Mouse (Mus musculus): ENCODE results near the gene Fam110a.

The Fam110a gene

GRCm38 (mm10) chr2:151979470-151980354, at the start of gene Fam110a:
TSS of gene Fam110a (minus strand) at chr2:151980219.
- DNase-seq (ENCODE audit: low read depth) = peak; percentile 83

GRCm38 (mm10) chr2:152029252-152030082, 49.4 kb upstream of the Fam110a start:
- peak; percentile 90 for DNase-seq (ENCODE audit: low read depth)

GRCm38 (mm10) chr2:152024883-152025422, 44.9 kb upstream of the Fam110a start:
- no peak for DNase-seq (ENCODE audit: low read depth)

- peak; percentile 31 for DNase-seq (ENCODE audit: low read depth)
These were observed 42.0 kb upstream of the Fam110a start for GRCm38 (mm10) chr2:152022022-152022421.

GRCm38 (mm10) chr2:152020255-152020654, 40.2 kb upstream of the Fam110a start:
- peak; percentile 60 for DNase-seq (ENCODE audit: low read depth)

GRCm38 (mm10) chr2:152016666-152017065, 36.6 kb upstream of the Fam110a start:
- DNase-seq (ENCODE audit: low read depth) = no peak

GRCm38 (mm10) chr2:152015997-152016396, 36.0 kb upstream of the Fam110a start:
- no peak for DNase-seq (ENCODE audit: low read depth)

GRCm38 (mm10) chr2:152012701-152013100, 32.7 kb upstream of the Fam110a start:
- DNase-seq (ENCODE audit: low read depth) = peak; percentile 7

GRCm38 (mm10) chr2:152012222-152012621, 32.2 kb upstream of the Fam110a start:
- peak; percentile 77 for DNase-seq (ENCODE audit: low read depth)

GRCm38 (mm10) chr2:152011724-152012123, 31.7 kb upstream of the Fam110a start:
- DNase-seq (ENCODE audit: low read depth) = peak; percentile 47

GRCm38 (mm10) chr2:152010661-152011060, 30.6 kb upstream of the Fam110a start:
- DNase-seq (ENCODE audit: low read depth) = no peak

- DNase-seq (ENCODE audit: low read depth) = peak; percentile 31
These were observed 30.2 kb upstream of the Fam110a start for GRCm38 (mm10) chr2:152010251-152010650.

GRCm38 (mm10) chr2:152009061-152009779, 29.2 kb upstream of the Fam110a start:
- peak; percentile 70 for DNase-seq (ENCODE audit: low read depth)

GRCm38 (mm10) chr2:152007783-152008182, 27.8 kb upstream of the Fam110a start:
- no peak for DNase-seq (ENCODE audit: low read depth)

- no peak for DNase-seq (ENCODE audit: low read depth)
These were observed 22.5 kb upstream of the Fam110a start for GRCm38 (mm10) chr2:152002529-152002928.

- DNase-seq (ENCODE audit: low read depth) = no peak
These were observed 20.7 kb upstream of the Fam110a start for GRCm38 (mm10) chr2:152000735-152001134.

GRCm38 (mm10) chr2:152000291-152000679, 20.3 kb upstream of the Fam110a start:
- DNase-seq (ENCODE audit: low read depth) = no peak

GRCm38 (mm10) chr2:151999669-152000290, 19.8 kb upstream of the Fam110a start:
- no peak for DNase-seq (ENCODE audit: low read depth)

GRCm38 (mm10) chr2:151998932-151999331, 18.9 kb upstream of the Fam110a start:
- DNase-seq (ENCODE audit: low read depth) = no peak

GRCm38 (mm10) chr2:151998505-151998899, 18.5 kb upstream of the Fam110a start:
- no peak for DNase-seq (ENCODE audit: low read depth)

- DNase-seq (ENCODE audit: low read depth) = no peak
These were observed 17.9 kb upstream of the Fam110a start for GRCm38 (mm10) chr2:151997776-151998504.
